Mouse (Mus musculus) c-Kit-positive CD71-negative TER-119-negative erythroid progenitor cells, embryonic 14.5 days (primary cell): ENCODE measurements around the gene Alg12.
"Not testable (repeated sequence)": the region's sequence is repeated elsewhere in the genome, so short reads cannot be mapped to it uniquely, and the experiment has no call there.

ENCODE experiments used
- DNase-seq: peaks from one replicate; pipeline ENCODE4 v3.0.0-alpha.2; 2013; ENCODE audit warnings: low read depth

Gene Alg12

GRCm38 (mm10) chr15:88830696-88831095, 11.6 kb upstream of the Alg12 start:
- DNase-seq = no peak

- DNase-seq = no peak
Measured at GRCm38 (mm10) chr15:88829791-88830440, 10.8 kb upstream of the Alg12 start.

- DNase-seq = peak; percentile 83
Measured at GRCm38 (mm10) chr15:88828800-88829705, 9.9 kb upstream of the Alg12 start.

- peak; percentile 35 for DNase-seq
Measured at GRCm38 (mm10) chr15:88827991-88828799, 9.1 kb upstream of the Alg12 start.

- DNase-seq = no peak
Measured at GRCm38 (mm10) chr15:88827466-88827865, 8.3 kb upstream of the Alg12 start.

- DNase-seq = no peak
Measured at GRCm38 (mm10) chr15:88823376-88823775, 4.3 kb upstream of the Alg12 start.

GRCm38 (mm10) chr15:88822513-88822912, 3.4 kb upstream of the Alg12 start:
- no peak for DNase-seq

- DNase-seq = no peak
Measured at GRCm38 (mm10) chr15:88821403-88821802, 2.3 kb upstream of the Alg12 start.

GRCm38 (mm10) chr15:88819906-88820303, 787 bp upstream of the Alg12 start:
- DNase-seq = no peak

GRCm38 (mm10) chr15:88815196-88815700, 3.9 kb downstream of the Alg12 start:
- DNase-seq = no peak

- no peak for DNase-seq
Measured at GRCm38 (mm10) chr15:88814411-88815047, 4.6 kb downstream of the Alg12 start.

GRCm38 (mm10) chr15:88813873-88814272, 5.2 kb downstream of the Alg12 start:
- not testable (repeated sequence) for DNase-seq

GRCm38 (mm10) chr15:88813262-88813661, 5.9 kb downstream of the Alg12 start:
- DNase-seq = no peak

GRCm38 (mm10) chr15:88810369-88810768, 8.7 kb downstream of the Alg12 start:
- DNase-seq = no peak

GRCm38 (mm10) chr15:88808121-88808520, 11.0 kb downstream of the Alg12 start:
- no peak for DNase-seq

- no peak for DNase-seq
Measured at GRCm38 (mm10) chr15:88802348-88802747, 16.8 kb downstream of the Alg12 start.

GRCm38 (mm10) chr15:88801903-88802302, 17.2 kb downstream of the Alg12 start:
- no peak for DNase-seq

GRCm38 (mm10) chr15:88800921-88801354, 18.2 kb downstream of the Alg12 start:
- DNase-seq = no peak

- no peak for DNase-seq
Measured at GRCm38 (mm10) chr15:88799950-88800371, 19.2 kb downstream of the Alg12 start.

- not testable (repeated sequence) for DNase-seq
Measured at GRCm38 (mm10) chr15:88794729-88795128, 24.4 kb downstream of the Alg12 start.

GRCm38 (mm10) chr15:88792140-88792850, 26.8 kb downstream of the Alg12 start:
- DNase-seq = no peak
